Mouse (Mus musculus) stomach, embryonic 16.5 days (tissue): ENCODE results near the gene Sipa1l3. TPM values are rescaled to one million over a fixed set of nuclear protein-coding genes. Genes with fewer than 3 reads are reported as not detected.

ENCODE experiments used
- ATAC-seq: fragments of 200-750 bp; cut with Nextera tagmentation; 2 replicates; pipeline ENCODE4 v1.8.0; 2017; ENCODE audit warnings: moderate number of reproducible peaks, moderate TSS enrichment; ENCODE audit not compliant: insufficient read depth, low FRiP score
- H3K27ac ChIP-seq: fragments of 300-500 bp; sonication (generic); 2 replicates; pipeline ENCODE4 v1.5.1; 2014; ENCODE audit warnings: low read length
- H3K27me3 ChIP-seq: fragments of 300-500 bp; sonication (generic); 2 replicates; pipeline ENCODE4 v1.6.1; 2014; ENCODE audit warnings: low read length, control low read depth, mixed read lengths; ENCODE audit not compliant: control insufficient read depth, insufficient read depth
- H3K36me3 ChIP-seq: fragments of 300-500 bp; sonication (generic); 2 replicates; pipeline ENCODE4 v1.6.1; 2014; ENCODE audit warnings: low read length; ENCODE audit not compliant: control insufficient read depth, insufficient read depth
- H3K4me1 ChIP-seq: fragments of 300-500 bp; sonication (generic); 2 replicates; pipeline ENCODE4 v1.6.1; 2014; ENCODE audit warnings: low read length, control low read depth, mixed read lengths; ENCODE audit not compliant: control insufficient read depth, insufficient read depth
- H3K4me2 ChIP-seq: fragments of 300-500 bp; sonication (generic); 2 replicates; pipeline ENCODE4 v1.6.1; 2014; ENCODE audit warnings: low read depth, low read length, mixed read lengths
- H3K4me3 ChIP-seq: fragments of 300-500 bp; sonication (generic); replicated peaks from 2 replicates; pipeline ENCODE4 v1.5.1; 2014; ENCODE audit warnings: mild to moderate bottlenecking, low read length
- H3K9ac ChIP-seq: fragments of 300-500 bp; sonication (generic); 2 replicates; pipeline ENCODE4 v1.6.1; 2014; ENCODE audit warnings: low read length
- H3K9me3 ChIP-seq: fragments of 300-500 bp; sonication (generic); replicated peaks from 2 replicates; pipeline ENCODE4 v1.6.1; 2016; ENCODE audit warnings: low read length, control low read depth; ENCODE audit not compliant: control insufficient read depth
- WGBS: fragments of 180-500 bp; shearing (Covaris S2); extraction: QIAGEN DNeasy Blood & Tissue Kit; methylation state at CpG from one replicate; pipeline ENCODE4 v1.1.7; 2014; 5-methylcytosine and 5-hydroxymethylcytosine counted together
- polyA plus RNA-seq: library from polyadenylated mRNA; unstranded; fragments of >200 nt; fragmentation: Nextera tagmentation; extraction: Ambion mirVana; gene quantifications from 2 replicates; pipeline ENCODE4 v1.2.1, GENCODE M21; 2015

The Sipa1l3 gene
- polyA plus RNA-seq, 1 experiment from 2014 or later = 22.2 TPM

- Histone ChIP-seq H3K9me3 (no peaks in the 10 kb centered on the region), H3K27ac (peak overlapping the region; percentile 81), H3K4me1 (peaks cover 28% of the 10 kb centered on the region), H3K36me3 (no peaks in the 10 kb centered on the region), H3K4me3 (no peak overlapping the region), H3K27me3 (no peaks in the 10 kb centered on the region), H3K9ac (no peak overlapping the region), H3K4me2 (peak overlapping the region; percentile 24; the same call in 1 of the 2 replicates)
- peak; percentile 44; the same call in 1 of the 2 replicates for ATAC-seq
- 32% methylated on average over 7 of the region's 7 CpGs for WGBS
Observed at GRCm38 (mm10) chr7:29425413-29425827, 93.0 kb downstream of the Sipa1l3 start.

- ATAC-seq = peak; percentile 65
- H3K4me2 ChIP-seq = peak overlapping the region; percentile 24; the same call in 1 of the 2 replicates
- H3K27me3 ChIP-seq = no peaks in the 10 kb centered on the region
- H3K9ac ChIP-seq = peak overlapping the region; percentile 11; the same call in 1 of the 2 replicates
- H3K36me3 ChIP-seq = no peaks in the 10 kb centered on the region
- H3K4me3 ChIP-seq = no peak overlapping the region
- WGBS = 8% methylated on average over 5 of the region's 5 CpGs
- H3K4me1 ChIP-seq = peaks cover 28% of the 10 kb centered on the region
- peak overlapping the region; percentile 81 for H3K27ac ChIP-seq
- H3K9me3 ChIP-seq = no peaks in the 10 kb centered on the region
Observed at GRCm38 (mm10) chr7:29424690-29425089, 93.8 kb downstream of the Sipa1l3 start.

- H3K27me3 ChIP-seq = no peaks in the 10 kb centered on the region
- 61% methylated on average over 3 of the region's 3 CpGs for WGBS
- H3K9ac ChIP-seq = peak overlapping the region; percentile 5
- H3K36me3 ChIP-seq = no peaks in the 10 kb centered on the region
- ATAC-seq = no peak
- peaks cover 46% of the 10 kb centered on the region for H3K4me1 ChIP-seq
- no peak overlapping the region for H3K4me3 ChIP-seq
- no peaks in the 10 kb centered on the region for H3K9me3 ChIP-seq
- no peak overlapping the region for H3K4me2 ChIP-seq
- peak overlapping the region; percentile 8; the same call in 1 of the 2 replicates for H3K27ac ChIP-seq
Observed at GRCm38 (mm10) chr7:29421909-29422244, 96.6 kb downstream of the Sipa1l3 start.

DNA sequence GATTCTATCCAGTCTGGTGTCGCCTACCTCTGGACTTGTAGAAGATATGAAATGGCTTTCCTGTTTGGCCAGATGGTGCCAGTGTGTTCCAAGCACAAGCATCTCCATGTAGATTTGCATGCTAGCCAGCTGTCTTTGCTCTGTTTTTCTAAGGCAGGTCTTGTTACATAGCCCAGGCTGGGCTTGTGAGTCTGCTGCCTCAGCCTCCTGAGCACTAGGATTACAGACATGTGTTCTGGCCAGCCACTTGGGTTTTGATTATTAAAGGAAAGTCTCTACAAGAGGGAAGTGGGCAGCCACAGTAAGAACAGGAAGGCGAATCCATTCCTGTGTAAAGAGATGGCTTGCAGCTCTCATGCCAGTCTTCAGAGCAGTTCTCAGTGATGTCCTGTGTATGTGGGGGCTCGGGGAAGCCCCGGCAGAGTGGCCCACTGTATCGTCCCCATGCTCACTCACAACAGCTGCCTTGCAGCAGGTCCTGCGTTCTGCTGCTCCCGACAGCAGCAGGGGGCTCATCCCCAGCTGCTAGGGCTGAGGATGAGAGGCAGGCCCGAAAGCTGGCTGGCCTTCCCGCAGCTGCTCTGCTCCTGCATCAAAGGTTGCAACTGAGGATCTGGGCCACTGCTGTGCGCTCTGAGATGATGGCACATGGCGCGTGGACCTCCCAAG lies 97.1 kb downstream of the Sipa1l3 start:
- Histone ChIP-seq H3K4me1 (peaks cover 46% of the 10 kb centered on the region), H3K4me3 (no peak overlapping the region)

DNA sequence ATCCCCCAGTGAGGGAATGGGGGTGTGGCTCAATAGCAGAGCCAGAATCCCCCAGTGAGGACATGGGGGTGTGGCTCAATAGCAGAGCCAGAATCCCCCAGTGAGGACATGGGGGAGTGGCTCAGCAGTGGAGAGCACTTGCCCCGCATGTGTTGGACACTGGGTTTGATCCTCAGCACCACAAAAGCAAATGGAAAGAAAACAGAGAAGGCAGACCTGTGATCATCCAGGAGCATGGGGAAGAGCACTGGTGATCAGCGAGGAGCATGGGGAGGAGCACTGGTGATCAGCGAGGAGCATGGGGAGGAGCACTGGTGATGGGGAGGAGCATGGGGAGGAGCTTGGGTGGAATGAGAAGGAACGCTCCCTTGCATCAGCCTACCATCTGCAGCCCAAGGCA lies 98.6 kb downstream of the Sipa1l3 start:
- Histone ChIP-seq H3K36me3 (no peaks in the 10 kb centered on the region), H3K9ac (no peak overlapping the region), H3K4me2 (no peak overlapping the region), H3K9me3 (no peaks in the 10 kb centered on the region), H3K4me1 (peaks cover 31% of the 10 kb centered on the region), H3K27ac (no peak overlapping the region), H3K4me3 (no peak overlapping the region), H3K27me3 (no peaks in the 10 kb centered on the region)
- WGBS = 56% methylated on average over 4 of the region's 4 CpGs
- ATAC-seq = no peak

More for the DNA sequence above, 97.1 kb downstream of the Sipa1l3 start:
- no peak for ATAC-seq
- Histone ChIP-seq H3K9me3 (no peaks in the 10 kb centered on the region), H3K4me2 (no peak overlapping the region), H3K27ac (peak overlapping the region; percentile 8; the same call in 1 of the 2 replicates), H3K9ac (peak overlapping the region; percentile 5), H3K27me3 (no peaks in the 10 kb centered on the region), H3K36me3 (no peaks in the 10 kb centered on the region)
- WGBS = 50% methylated on average over 12 of the region's 12 CpGs

DNA sequence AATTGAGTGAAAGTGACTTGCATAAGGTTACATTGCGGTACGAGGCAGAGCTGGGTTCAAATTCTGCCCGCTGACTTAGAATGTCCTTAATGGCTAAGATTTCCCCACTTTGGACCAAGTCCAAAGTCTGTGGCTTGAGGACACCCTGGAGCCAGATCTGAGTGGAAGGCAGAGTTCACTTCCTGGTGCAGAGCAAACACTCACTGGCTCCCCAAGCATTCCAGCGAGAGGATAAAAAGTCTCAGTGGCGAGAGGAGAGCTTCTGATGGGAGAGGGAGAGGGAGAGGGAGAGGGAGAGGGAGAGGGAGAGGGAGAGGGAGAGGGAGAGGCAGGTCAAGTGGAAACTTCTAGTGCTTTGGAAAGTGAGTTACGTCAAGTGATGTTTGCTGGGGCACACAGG lies 100.2 kb downstream of the Sipa1l3 start:
- no peak overlapping the region for H3K9ac ChIP-seq
- no peak overlapping the region for H3K4me3 ChIP-seq
- ATAC-seq = no peak
- 41% methylated on average over 6 of the region's 6 CpGs for WGBS
- no peaks in the 10 kb centered on the region for H3K27me3 ChIP-seq
- no peaks in the 10 kb centered on the region for H3K9me3 ChIP-seq
- no peak overlapping the region for H3K27ac ChIP-seq
- no peak overlapping the region for H3K4me2 ChIP-seq
- H3K4me1 ChIP-seq = peaks cover 22% of the 10 kb centered on the region
- no peaks in the 10 kb centered on the region for H3K36me3 ChIP-seq

DNA sequence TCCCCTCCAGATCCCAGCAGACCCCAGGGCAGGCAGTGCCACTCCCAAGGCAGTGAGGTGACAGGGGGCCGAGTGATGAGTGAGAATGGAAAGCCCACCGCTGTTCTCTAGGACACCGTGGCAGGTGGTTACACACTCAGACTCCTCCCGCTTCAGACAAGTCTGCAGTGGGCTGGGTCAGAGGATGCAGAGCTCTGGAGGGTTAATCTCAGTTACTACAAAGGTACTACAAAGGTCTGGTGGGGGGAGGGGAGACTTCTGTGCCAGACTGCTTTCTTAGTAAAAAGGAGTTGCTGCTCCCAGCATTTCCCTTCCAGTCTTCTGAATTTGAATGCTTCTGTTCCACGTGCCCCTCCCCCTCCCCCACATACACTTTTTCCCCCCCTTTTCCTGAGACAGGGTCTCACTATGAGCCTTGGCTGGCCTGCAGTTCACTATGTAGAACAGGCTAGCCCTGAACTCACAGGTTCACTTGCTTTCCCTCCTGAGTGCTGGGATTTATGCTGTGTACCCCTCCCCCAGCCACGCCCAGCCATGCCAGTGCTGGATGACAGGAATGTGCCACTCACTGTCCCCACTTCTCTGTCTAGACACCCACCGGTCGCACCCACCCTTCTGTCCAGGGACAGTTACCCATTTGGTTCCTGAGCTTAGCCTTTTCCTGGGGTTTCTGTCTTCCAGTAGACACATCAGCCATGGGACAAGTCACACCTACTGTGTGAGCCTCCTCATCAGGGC lies 100.9 kb downstream of the Sipa1l3 start:
- Histone ChIP-seq H3K9me3 (no peaks in the 10 kb centered on the region), H3K4me3 (no peak overlapping the region), H3K36me3 (no peaks in the 10 kb centered on the region), H3K27me3 (no peaks in the 10 kb centered on the region), H3K4me2 (no peak overlapping the region), H3K9ac (no peak overlapping the region), H3K4me1 (peaks cover 22% of the 10 kb centered on the region), H3K27ac (peak overlapping the region; percentile 26)
- ATAC-seq = no peak
- 43% methylated on average over 8 of the region's 8 CpGs for WGBS

GRCm38 (mm10) chr7:29416906-29417305 lies 101.5 kb downstream of the Sipa1l3 start:
- H3K4me3 ChIP-seq = no peak overlapping the region
- peak overlapping the region; percentile 26 for H3K27ac ChIP-seq
- no peaks in the 10 kb centered on the region for H3K27me3 ChIP-seq
- no peaks in the 10 kb centered on the region for H3K36me3 ChIP-seq
- no peak overlapping the region for H3K9ac ChIP-seq
- WGBS = 38% methylated on average over 2 of the region's 2 CpGs
- no peaks in the 10 kb centered on the region for H3K9me3 ChIP-seq
- ATAC-seq = no peak
- peaks cover 26% of the 10 kb centered on the region for H3K4me1 ChIP-seq
- H3K4me2 ChIP-seq = no peak overlapping the region

- Histone ChIP-seq H3K27me3 (no peaks in the 10 kb centered on the region), H3K36me3 (no peaks in the 10 kb centered on the region), H3K9me3 (no peaks in the 10 kb centered on the region), H3K9ac (no peak overlapping the region; the same call in 1 of the 2 replicates), H3K27ac (no peak overlapping the region; the same call in 1 of the 2 replicates), H3K4me2 (no peak overlapping the region), H3K4me3 (no peak overlapping the region), H3K4me1 (peaks cover 26% of the 10 kb centered on the region)
- WGBS = 45% methylated on average over 8 of the region's 8 CpGs
- peak; percentile 23; the same call in 1 of the 2 replicates for ATAC-seq
Observed at GRCm38 (mm10) chr7:29411838-29412580, 106.4 kb downstream of the Sipa1l3 start.
